Mouse (Mus musculus): ENCODE results near the gene Ica1. TPM values are rescaled to one million over a fixed set of nuclear protein-coding genes. Genes with fewer than 3 reads are reported as not detected.

Ica1 gene
- not detected for total RNA-seq (2023)

DNA sequence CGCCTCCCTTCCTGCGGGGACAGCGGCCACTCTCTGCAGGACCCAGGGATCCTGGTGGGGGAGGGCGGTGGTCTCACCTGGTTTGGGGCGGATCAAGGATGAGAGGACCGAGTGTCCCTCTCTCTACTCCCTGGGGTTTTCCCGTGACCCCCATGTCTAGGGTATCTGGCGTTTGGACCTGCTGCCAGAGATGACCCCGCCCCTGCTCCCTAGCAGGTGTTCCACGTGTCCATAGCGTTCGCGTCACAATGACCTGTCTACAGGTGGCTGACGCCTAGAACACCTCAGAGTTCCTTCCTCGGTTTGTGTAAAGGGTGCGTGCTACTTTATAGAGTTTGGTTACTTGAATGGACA lies at the start of gene Ica1:
Gene Ica1, minus strand, starts transcription at position 193 of the 354 bp plus-strand sequence.

Other genes with a start within 250 kb of the Ica1 start
- not detected for gene Nxph1, start 169.9 kb upstream of the Ica1 start, total RNA-seq (2023)